Mouse (Mus musculus) C2C12 (cell line): ENCODE measurements around the gene AC140267.1. TPM values are rescaled to one million over a fixed set of nuclear protein-coding genes. Genes with fewer than 3 reads are reported as not detected.
A peak's percentile ranks its signal among the peaks of the same experiment; 100 is the strongest.

ENCODE experiments used
- H3K27me3 ChIP-seq: one replicate; pipeline ENCODE4 v1.6.1; 2011; ENCODE audit not compliant: control insufficient read depth, insufficient read depth, insufficient read length
- H3K36me3 ChIP-seq: one replicate; pipeline ENCODE4 v1.6.1; 2011; ENCODE audit not compliant: control insufficient read depth, insufficient read depth
- H3K4me3 ChIP-seq: one replicate; pipeline ENCODE4 v1.5.1; 2011; ENCODE audit warnings: mild to moderate bottlenecking, control low read depth; ENCODE audit not compliant: poor library complexity, insufficient read depth, severe bottlenecking
- H3K79me2 ChIP-seq: one replicate; pipeline ENCODE4 v1.6.1; 2011; ENCODE audit not compliant: control insufficient read depth, insufficient read depth
- H3K79me3 ChIP-seq: one replicate; pipeline ENCODE4 v1.6.1; 2011; ENCODE audit warnings: low read depth, control low read depth
- H3ac ChIP-seq: one replicate; pipeline ENCODE3; 2011; ENCODE audit warnings: low read depth; ENCODE audit not compliant: control insufficient read depth, insufficient read length
- CEBPB ChIP-seq: IDR thresholded peaks from one replicate; pipeline ENCODE4 v1.6.1; 2011; ENCODE audit warnings: low read depth, mild to moderate bottlenecking, control low read depth, moderate library complexity
- CTCF ChIP-seq: IDR thresholded peaks from one replicate; pipeline ENCODE4 v1.5.1; 2011; ENCODE audit not compliant: control insufficient read depth, insufficient read depth, insufficient read length
- FOSL1 ChIP-seq: IDR thresholded peaks from one replicate; pipeline ENCODE4 v1.8.0; 2011; ENCODE audit warnings: mild to moderate bottlenecking, low read length; ENCODE audit not compliant: poor library complexity, insufficient read depth, severe bottlenecking
- MAX ChIP-seq: IDR thresholded peaks from one replicate; pipeline ENCODE4 v1.6.1; 2011; ENCODE audit warnings: mild to moderate bottlenecking, control low read depth
- MYOD1 ChIP-seq: IDR thresholded peaks from one replicate; pipeline ENCODE4 v1.6.1; 2011; ENCODE audit warnings: low read depth; ENCODE audit not compliant: control insufficient read depth, insufficient read length
- MYOG ChIP-seq: IDR thresholded peaks from one replicate; pipeline ENCODE4 v1.6.1; 2011; ENCODE audit not compliant: control insufficient read depth, insufficient read length; ENCODE audit errors: extremely low read depth
- USF1 ChIP-seq: IDR thresholded peaks from one replicate; pipeline ENCODE4 v1.6.1; 2011; ENCODE audit warnings: low read depth, mild to moderate bottlenecking, control low read depth, moderate library complexity
- polyA plus RNA-seq: library from polyadenylated mRNA; unstranded; fragments of >200 nt; fragmentation: generic; extraction: Trizol; gene quantifications from one replicate; pipeline ENCODE4 v1.2.1, GENCODE M21; 2012; ENCODE audit warnings: missing spikeins

The AC140267.1 gene
- polyA plus RNA-seq, 1 experiment = not detected

DNA sequence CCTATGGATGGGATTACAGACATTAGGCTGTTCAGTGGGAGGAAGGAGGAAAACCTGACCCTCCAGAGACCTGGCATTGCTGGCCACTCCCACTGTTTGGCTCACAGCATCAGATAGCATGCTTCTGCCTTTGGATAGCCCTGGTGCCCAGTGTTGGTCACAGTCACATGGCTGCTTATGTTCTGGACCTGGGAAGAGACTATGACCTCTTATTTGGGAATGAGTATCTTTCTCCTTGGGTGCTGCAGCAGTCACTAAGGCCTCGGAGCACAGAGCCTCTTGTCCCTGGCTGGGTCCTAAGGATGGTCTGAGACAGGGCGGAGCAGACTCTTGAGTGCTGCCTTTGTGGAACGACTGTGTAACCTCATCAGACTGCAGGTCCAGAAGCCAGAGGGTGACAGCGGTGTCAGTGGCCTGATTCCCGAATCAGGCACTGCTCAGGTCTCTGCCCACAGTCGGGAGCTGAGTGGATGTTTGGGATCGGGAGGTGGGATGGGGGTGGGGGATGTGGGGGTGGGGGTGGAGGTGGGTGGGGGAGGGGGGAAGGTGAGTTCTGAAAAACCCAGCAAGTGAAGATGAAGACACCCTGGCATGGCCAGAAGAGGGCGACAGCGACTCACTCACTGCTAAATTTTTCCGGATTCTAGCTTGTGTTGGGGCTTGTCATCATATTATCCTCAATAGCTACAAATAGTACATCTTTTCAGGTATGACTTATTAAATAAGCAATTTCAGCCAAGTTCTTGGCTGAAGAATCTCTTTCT is 19.7 kb upstream of the AC140267.1 start:
- Histone ChIP-seq H3K27me3 (no peaks in the 10 kb centered on the region), H3ac (no peak overlapping the region), H3K79me3 (no peaks in the 10 kb centered on the region), H3K79me2 (no peaks in the 10 kb centered on the region), H3K4me3 (no peak overlapping the region), H3K36me3 (peaks cover 13% of the 10 kb centered on the region)
- TF ChIP-seq CTCF = peak; percentile 7
- no peak for TF ChIP-seq MYOG
- TF ChIP-seq USF1 = no peak
- TF ChIP-seq CEBPB = no peak
- TF ChIP-seq FOSL1 = no peak

GRCm38 (mm10) chr15:80216480-80216820 is 19.2 kb upstream of the AC140267.1 start:
- TF ChIP-seq CTCF (no peak), FOSL1 (no peak), MAX (no peak), CEBPB (no peak), MYOG (no peak), USF1 (no peak), MYOD1 (no peak)
- H3ac ChIP-seq = no peak overlapping the region
- H3K4me3 ChIP-seq = no peak overlapping the region
- no peaks in the 10 kb centered on the region for H3K79me2 ChIP-seq
- H3K79me3 ChIP-seq = no peaks in the 10 kb centered on the region
- H3K27me3 ChIP-seq = no peaks in the 10 kb centered on the region
- H3K36me3 ChIP-seq = peaks cover 8% of the 10 kb centered on the region

DNA sequence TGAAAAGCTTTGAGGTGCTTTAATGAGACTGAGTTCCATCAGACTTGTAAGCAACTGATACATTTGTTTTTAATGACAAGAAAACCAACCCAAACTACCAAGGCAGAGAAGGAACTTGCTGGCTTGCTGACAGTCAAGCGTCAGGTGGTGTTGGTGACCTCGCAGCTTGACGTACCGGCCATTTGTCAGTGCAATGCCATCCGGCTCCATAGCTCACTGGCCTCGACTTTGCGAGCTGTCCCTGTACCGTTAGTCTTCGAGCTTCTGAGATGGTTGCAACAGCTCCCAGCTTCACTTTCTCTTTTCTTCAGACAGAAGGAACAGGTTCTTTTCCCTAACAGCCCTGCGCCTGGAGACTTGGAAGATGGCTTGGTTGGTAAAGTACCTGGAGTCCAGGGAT is 18.2 kb upstream of the AC140267.1 start:
- H3ac ChIP-seq = no peak overlapping the region
- H3K36me3 ChIP-seq = no peaks in the 10 kb centered on the region
- H3K79me2 ChIP-seq = no peaks in the 10 kb centered on the region
- no peaks in the 10 kb centered on the region for H3K27me3 ChIP-seq
- TF ChIP-seq MAX (no peak), FOSL1 (no peak), MYOD1 (no peak), CEBPB (no peak), CTCF (no peak), USF1 (no peak), MYOG (no peak)
- H3K79me3 ChIP-seq = no peaks in the 10 kb centered on the region
- no peak overlapping the region for H3K4me3 ChIP-seq

DNA sequence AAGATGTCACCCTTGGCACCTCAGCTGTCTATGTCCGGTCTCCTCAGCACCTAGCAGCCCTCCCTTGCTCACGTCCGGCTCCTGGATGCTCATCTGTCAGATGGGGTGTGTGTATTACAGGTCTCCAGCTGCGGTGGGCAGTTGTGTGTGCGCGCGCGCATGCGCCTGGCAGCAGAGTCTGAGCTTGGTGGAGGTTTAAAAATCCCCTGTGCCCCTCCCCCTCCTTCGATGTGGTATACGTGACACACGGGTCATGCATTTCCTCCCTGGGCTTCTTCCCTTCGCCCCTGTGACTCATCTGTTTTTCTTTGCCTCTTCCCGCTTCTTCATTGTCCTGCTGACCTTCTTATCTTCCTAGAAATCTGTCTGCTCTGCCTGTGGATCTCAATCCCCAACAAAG is 16.4 kb upstream of the AC140267.1 start:
- Histone ChIP-seq H3K4me3 (no peak overlapping the region), H3K79me3 (no peaks in the 10 kb centered on the region), H3K79me2 (no peaks in the 10 kb centered on the region), H3K36me3 (no peaks in the 10 kb centered on the region), H3K27me3 (no peaks in the 10 kb centered on the region), H3ac (peak overlapping the region; percentile 0)
- no peak for TF ChIP-seq MYOG
- TF ChIP-seq USF1 = peak; percentile 23
- TF ChIP-seq FOSL1 = peak; percentile 97
- no peak for TF ChIP-seq MYOD1
- no peak for TF ChIP-seq CEBPB
- no peak for TF ChIP-seq MAX
- no peak for TF ChIP-seq CTCF

GRCm38 (mm10) chr15:80219705-80220657 is 15.7 kb upstream of the AC140267.1 start:
- no peaks in the 10 kb centered on the region for H3K36me3 ChIP-seq
- no peaks in the 10 kb centered on the region for H3K27me3 ChIP-seq
- no peak overlapping the region for H3K4me3 ChIP-seq
- TF ChIP-seq FOSL1 = no peak
- TF ChIP-seq CEBPB = peak; percentile 36
- no peak for TF ChIP-seq MAX
- no peak for TF ChIP-seq MYOD1
- TF ChIP-seq MYOG = no peak
- peak; percentile 85 for TF ChIP-seq USF1
- no peak for TF ChIP-seq CTCF
- H3K79me3 ChIP-seq = no peaks in the 10 kb centered on the region
- peak overlapping the region; percentile 31 for H3ac ChIP-seq
- H3K79me2 ChIP-seq = no peaks in the 10 kb centered on the region
